Mouse (Mus musculus): ENCODE data around the gene Spata45. TPM values are rescaled to one million over a fixed set of nuclear protein-coding genes. Genes with fewer than 3 reads are reported as not detected.
"Not testable (repeated sequence)": the region's sequence is repeated elsewhere in the genome, so short reads cannot be mapped to it uniquely, and the experiment has no call there.

Spata45 gene
- polyA plus RNA-seq, 1 experiment from 2014 or later, result not detected

GRCm38 (mm10) chr1:191021016-191021415, 15.4 kb upstream of the Spata45 start:
- no peak overlapping the region for H3K9ac ChIP-seq (replicated peaks)
- H3K27ac ChIP-seq, result no peak overlapping the region
- peaks cover 13% of the 10 kb centered on the region; the same call in 1 of the 2 replicates for H3K36me3 ChIP-seq
- WGBS, result 58% methylated on average over 7 of the region's 7 CpGs
- peaks cover 12% of the 10 kb centered on the region for H3K4me1 ChIP-seq (replicated peaks)
- no peak overlapping the region for H3K4me2 ChIP-seq
- H3K27me3 ChIP-seq, result no peaks in the 10 kb centered on the region
- no peak overlapping the region for H3K4me3 ChIP-seq (replicated peaks)
- no peak for ATAC-seq (ENCODE audit: insufficient number of reproducible peaks, insufficient read depth, low FRiP score, low TSS enrichment, low read depth)
- no peaks in the 10 kb centered on the region for H3K9me3 ChIP-seq

- Histone ChIP-seq H3K27ac (no peak overlapping the region), H3K9ac (replicated peaks) (no peak overlapping the region), H3K27me3 (no peaks in the 10 kb centered on the region), H3K9me3 (no peaks in the 10 kb centered on the region), H3K4me2 (no peak overlapping the region), H3K36me3 (peaks cover 13% of the 10 kb centered on the region; the same call in 1 of the 2 replicates), H3K4me1 (replicated peaks) (peaks cover 19% of the 10 kb centered on the region), H3K4me3 (replicated peaks) (no peak overlapping the region)
- ATAC-seq (ENCODE audit: insufficient number of reproducible peaks, insufficient read depth, low FRiP score, low TSS enrichment, low read depth), result no peak
- 84% methylated on average over 2 of the region's 2 CpGs for WGBS
Observed at GRCm38 (mm10) chr1:191023140-191023539, 13.3 kb upstream of the Spata45 start.

GRCm38 (mm10) chr1:191023806-191024205, 12.6 kb upstream of the Spata45 start:
- H3K27ac ChIP-seq; H3K4me3 ChIP-seq (replicated peaks); ATAC-seq (ENCODE audit: insufficient number of reproducible peaks, insufficient read depth, low FRiP score, low TSS enrichment, low read depth); H3K9me3 ChIP-seq; H3K4me2 ChIP-seq; H3K9ac ChIP-seq (replicated peaks); H3K27me3 ChIP-seq: not testable (repeated sequence)
- WGBS, result 91% methylated on average over 6 of the region's 6 CpGs
- H3K36me3 ChIP-seq, result peaks cover 13% of the 10 kb centered on the region; the same call in 1 of the 2 replicates
- H3K4me1 ChIP-seq (replicated peaks), result peaks cover 19% of the 10 kb centered on the region

- 3% methylated on average over 69 of the region's 69 CpGs for WGBS
- Histone ChIP-seq H3K36me3 (peaks cover 6% of the 10 kb centered on the region; the same call in 1 of the 2 replicates), H3K9ac (replicated peaks) (peak overlapping the region; percentile 87), H3K4me1 (replicated peaks) (peaks cover 19% of the 10 kb centered on the region), H3K27me3 (no peaks in the 10 kb centered on the region), H3K9me3 (no peaks in the 10 kb centered on the region), H3K4me3 (replicated peaks) (peak overlapping the region; percentile 85), H3K4me2 (peak overlapping the region; percentile 95), H3K27ac (peak overlapping the region; percentile 78)
- no peak; the same call in 1 of the 2 replicates for ATAC-seq (ENCODE audit: insufficient number of reproducible peaks, insufficient read depth, low FRiP score, low TSS enrichment, low read depth)
Observed at GRCm38 (mm10) chr1:191025016-191026012, 11.1 kb upstream of the Spata45 start.

GRCm38 (mm10) chr1:191026021-191026713, 10.3 kb upstream of the Spata45 start, which contains the start of gene Flvcr1:
TSS of gene Flvcr1 (minus strand) at chr1:191026158.
- Histone ChIP-seq H3K36me3 (peaks cover 6% of the 10 kb centered on the region; the same call in 1 of the 2 replicates), H3K4me2 (peak within 1 kb of the TSS; percentile 95), H3K4me3 (replicated peaks) (peak within 1 kb of the TSS; percentile 85), H3K4me1 (replicated peaks) (peaks cover 18% of the 10 kb centered on the region), H3K9me3 (no peaks in the 10 kb centered on the region), H3K9ac (replicated peaks) (peak within 1 kb of the TSS; percentile 87), H3K27ac (peak within 1 kb of the TSS; percentile 84), H3K27me3 (no peaks in the 10 kb centered on the region)
- ATAC-seq (ENCODE audit: insufficient number of reproducible peaks, insufficient read depth, low FRiP score, low TSS enrichment, low read depth), result peak; percentile 99
- WGBS, result under 1% methylated on average over 50 of the region's 50 CpGs

GRCm38 (mm10) chr1:191030182-191030581, 6.3 kb upstream of the Spata45 start:
- H3K4me1 ChIP-seq (replicated peaks), result peaks cover 9% of the 10 kb centered on the region
- no peak overlapping the region for H3K4me3 ChIP-seq (replicated peaks)
- no peak overlapping the region for H3K9ac ChIP-seq (replicated peaks)
- no peaks in the 10 kb centered on the region for H3K36me3 ChIP-seq
- no peaks in the 10 kb centered on the region for H3K27me3 ChIP-seq
- H3K9me3 ChIP-seq, result no peaks in the 10 kb centered on the region
- 78% methylated on average over 10 of the region's 10 CpGs for WGBS
- no peak overlapping the region for H3K27ac ChIP-seq
- no peak overlapping the region for H3K4me2 ChIP-seq
- ATAC-seq (ENCODE audit: insufficient number of reproducible peaks, insufficient read depth, low FRiP score, low TSS enrichment, low read depth), result no peak

GRCm38 (mm10) chr1:191030922-191031425, 5.5 kb upstream of the Spata45 start:
- not testable (repeated sequence) for H3K27ac ChIP-seq; H3K4me2 ChIP-seq; H3K36me3 ChIP-seq; ATAC-seq (ENCODE audit: insufficient number of reproducible peaks, insufficient read depth, low FRiP score, low TSS enrichment, low read depth); H3K9me3 ChIP-seq; H3K4me1 ChIP-seq (replicated peaks); H3K27me3 ChIP-seq; H3K4me3 ChIP-seq (replicated peaks); H3K9ac ChIP-seq (replicated peaks)
- WGBS, result 80% methylated on average over 6 of the region's 6 CpGs

- Histone ChIP-seq H3K36me3 (no peaks in the 10 kb centered on the region), H3K9ac (replicated peaks) (no peak overlapping the region), H3K4me3 (replicated peaks) (no peak overlapping the region), H3K4me1 (replicated peaks) (no peaks in the 10 kb centered on the region), H3K9me3 (no peaks in the 10 kb centered on the region), H3K4me2 (no peak overlapping the region), H3K27ac (no peak overlapping the region), H3K27me3 (no peaks in the 10 kb centered on the region)
- ATAC-seq (ENCODE audit: insufficient number of reproducible peaks, insufficient read depth, low FRiP score, low TSS enrichment, low read depth), result no peak
- 52% methylated on average over 4 of the region's 4 CpGs for WGBS
Observed at GRCm38 (mm10) chr1:191035649-191036048, 790 bp upstream of the Spata45 start.

- no peak for ATAC-seq (ENCODE audit: insufficient number of reproducible peaks, insufficient read depth, low FRiP score, low TSS enrichment, low read depth)
- H3K4me1 ChIP-seq (replicated peaks), result no peaks in the 10 kb centered on the region
- H3K27me3 ChIP-seq, result no peaks in the 10 kb centered on the region
- H3K9me3 ChIP-seq, result no peaks in the 10 kb centered on the region
- H3K36me3 ChIP-seq, result no peaks in the 10 kb centered on the region
- H3K4me3 ChIP-seq (replicated peaks), result no peak overlapping the region
- no peak overlapping the region for H3K4me2 ChIP-seq
- no peak overlapping the region for H3K27ac ChIP-seq
- WGBS, result 96% methylated on average over 4 of the region's 4 CpGs
- H3K9ac ChIP-seq (replicated peaks), result no peak overlapping the region
Observed at GRCm38 (mm10) chr1:191037999-191038398, 1.6 kb downstream of the Spata45 start.

- no peaks in the 10 kb centered on the region for H3K36me3 ChIP-seq
- no peaks in the 10 kb centered on the region for H3K9me3 ChIP-seq
- H3K9ac ChIP-seq (replicated peaks), result no peak overlapping the region
- H3K4me1 ChIP-seq (replicated peaks), result no peaks in the 10 kb centered on the region
- H3K4me3 ChIP-seq (replicated peaks), result no peak overlapping the region
- H3K27ac ChIP-seq, result no peak overlapping the region
- no peaks in the 10 kb centered on the region for H3K27me3 ChIP-seq
- no peak overlapping the region for H3K4me2 ChIP-seq
- no peak for ATAC-seq (ENCODE audit: insufficient number of reproducible peaks, insufficient read depth, low FRiP score, low TSS enrichment, low read depth)
Observed at GRCm38 (mm10) chr1:191041352-191041751, 4.9 kb downstream of the Spata45 start.

- H3K9ac ChIP-seq (replicated peaks), result no peak overlapping the region
- 84% methylated on average over 5 of the region's 5 CpGs for WGBS
- H3K27me3 ChIP-seq, result no peaks in the 10 kb centered on the region
- no peak for ATAC-seq (ENCODE audit: insufficient number of reproducible peaks, insufficient read depth, low FRiP score, low TSS enrichment, low read depth)
- no peak overlapping the region for H3K4me3 ChIP-seq (replicated peaks)
- no peaks in the 10 kb centered on the region for H3K4me1 ChIP-seq (replicated peaks)
- H3K4me2 ChIP-seq, result no peak overlapping the region
- H3K36me3 ChIP-seq, result no peaks in the 10 kb centered on the region
- no peak overlapping the region for H3K27ac ChIP-seq
- H3K9me3 ChIP-seq, result no peaks in the 10 kb centered on the region
Observed at GRCm38 (mm10) chr1:191042106-191042505, 5.7 kb downstream of the Spata45 start.

Measured in limb, embryonic 12.5 days (tissue).